Mouse (Mus musculus): ENCODE results near the gene Nrp2.

The Nrp2 gene

DNA sequence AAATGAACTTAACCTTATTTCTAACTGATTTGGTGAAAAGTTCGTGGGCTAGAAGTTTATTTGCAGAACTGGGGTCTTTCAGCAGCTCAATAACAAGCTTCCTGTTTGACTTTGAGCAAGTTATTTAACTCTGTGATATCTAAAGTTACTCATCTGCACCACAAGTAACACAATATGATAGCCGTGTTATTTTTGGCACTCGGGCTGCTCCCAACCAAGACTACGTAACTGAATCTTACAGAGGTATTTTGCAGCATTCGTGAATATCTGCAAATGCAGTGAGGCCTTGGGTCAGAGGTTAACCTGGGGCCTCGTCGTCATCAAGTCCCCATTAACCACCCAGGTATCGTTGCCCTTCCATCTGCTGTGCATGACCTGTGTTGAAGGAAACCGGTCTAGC lies 150.3 kb downstream of the Nrp2 start:
- no peak for TF ChIP-seq GATA4 (IDR thresholded peaks at IDR 0.05; ENCODE audit: insufficient replicate concordance, low read length)

- no peak for TF ChIP-seq GATA4 (IDR thresholded peaks at IDR 0.05; ENCODE audit: insufficient replicate concordance, low read length)
These were observed 150.9 kb downstream of the Nrp2 start for GRCm38 (mm10) chr1:62853996-62854395.

- no peak for TF ChIP-seq GATA4 (IDR thresholded peaks at IDR 0.05; ENCODE audit: insufficient replicate concordance, low read length)
These were observed 156.0 kb downstream of the Nrp2 start for GRCm38 (mm10) chr1:62859098-62859497.

DNA sequence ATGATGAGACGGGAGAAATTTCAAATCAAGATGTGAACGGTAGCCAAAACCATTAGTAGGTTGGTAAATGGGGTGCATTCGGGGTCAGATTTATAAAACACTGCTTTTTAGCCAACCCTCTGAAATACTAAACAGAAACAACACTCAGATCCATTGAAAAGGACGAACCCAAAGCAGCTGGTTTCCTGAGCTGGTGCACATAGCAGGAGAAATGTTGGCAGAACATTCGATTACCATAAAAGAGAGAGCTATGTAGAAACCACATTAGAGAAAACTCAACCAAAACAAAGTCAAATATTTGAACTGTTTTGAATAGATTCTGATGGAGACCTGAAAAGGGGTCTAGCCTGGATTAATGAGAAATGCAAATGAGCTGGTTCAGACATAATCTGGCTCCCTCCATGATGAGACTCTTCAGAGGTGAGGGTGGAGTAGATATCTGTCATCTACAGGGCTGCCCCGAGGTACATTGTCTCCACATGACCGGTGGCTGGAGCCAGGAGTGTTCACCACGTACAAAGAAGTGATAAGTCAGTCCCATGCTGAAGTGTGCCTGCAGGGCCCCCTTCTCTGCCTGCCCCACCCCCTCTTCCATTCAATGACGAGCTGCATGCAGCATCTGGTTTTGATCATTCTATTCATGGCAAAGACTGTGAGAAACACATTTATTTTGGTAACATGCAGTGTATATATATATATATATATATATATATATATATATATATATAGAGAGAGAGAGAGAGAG lies 156.6 kb downstream of the Nrp2 start:
- TF ChIP-seq GATA4 (IDR thresholded peaks at IDR 0.05; ENCODE audit: insufficient replicate concordance, low read length): no peak

- no peak for TF ChIP-seq GATA4 (IDR thresholded peaks at IDR 0.05; ENCODE audit: insufficient replicate concordance, low read length)
These were observed 157.2 kb downstream of the Nrp2 start for GRCm38 (mm10) chr1:62860327-62860726.

DNA sequence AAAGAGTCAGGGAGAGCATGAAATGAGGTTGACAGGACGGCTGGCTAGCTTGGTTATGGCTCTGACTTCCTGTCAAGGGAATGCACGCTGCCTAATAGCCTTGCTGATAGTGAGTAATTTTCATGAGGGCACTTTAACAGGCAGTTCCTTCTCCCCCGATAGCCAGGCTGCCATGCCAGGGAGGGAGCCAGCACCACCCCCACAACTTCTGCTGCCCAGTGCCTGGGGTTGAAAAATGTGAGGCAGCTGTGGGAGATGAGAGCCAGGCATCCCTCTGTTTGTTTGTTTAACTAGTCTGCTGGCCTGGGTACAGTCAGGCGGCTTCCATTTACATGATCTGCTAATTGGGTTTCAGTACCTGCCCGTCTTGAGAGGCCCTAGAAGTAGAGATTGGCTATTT lies 157.7 kb downstream of the Nrp2 start:
- no peak for TF ChIP-seq GATA4 (IDR thresholded peaks at IDR 0.05; ENCODE audit: insufficient replicate concordance, low read length)

Measured in liver, adult (tissue).